Mouse (Mus musculus): ENCODE data around the gene AI837181. TPM values are rescaled to one million over a fixed set of nuclear protein-coding genes. Genes with fewer than 3 reads are reported as not detected.
A peak's percentile ranks its signal among the peaks of the same experiment; 100 is the strongest.

The AI837181 gene
- total and polyA plus RNA-seq, 3 experiments = 32.9 to 59.5 (median 32.9) TPM

GRCm38 (mm10) chr19:5408057-5409001, 16.6 kb upstream of the AI837181 start:
- DNase-seq = peak in 1 of 2 experiments; percentile 58
- WGBS = 25% methylated on average over 13 of the region's 13 CpGs
- peaks cover 4% of the 10 kb centered on the region; the same call in 1 of the 2 replicates for H3K36me3 ChIP-seq (ENCODE audit: control insufficient read depth, insufficient read depth, low read length)
- H3K79me2 ChIP-seq (replicated peaks; ENCODE audit: control insufficient read depth, insufficient read depth, low read length) = no peaks in the 10 kb centered on the region
- H3K27me3 ChIP-seq (ENCODE audit: control insufficient read depth, insufficient read depth, low read length) = no peaks in the 10 kb centered on the region
- H3K27ac ChIP-seq = peak overlapping the region; percentile 96
- H3K4me1 ChIP-seq (ENCODE audit: control insufficient read depth, insufficient read depth, low read length) = peaks cover 19% of the 10 kb centered on the region
- H3K9ac ChIP-seq (ENCODE audit: low read depth, low read length) = peak overlapping the region; percentile 12; the same call in 1 of the 2 replicates
- TF ChIP-seq EP300 (IDR thresholded peaks at IDR 0.05; ENCODE audit: insufficient read depth, low read depth, low read length) (peak; percentile 28; the same call in 1 of the 2 replicates), POLR2A (IDR thresholded peaks at IDR 0.05; ENCODE audit: insufficient read depth, low read depth, low read length) (peak; percentile 84), CTCF (IDR thresholded peaks at IDR 0.05) (no peak)
- intact Hi-C loops (cut with DNase I) = no loop called here
- H3K4me3 ChIP-seq = no peak overlapping the region

- TF ChIP-seq EP300 (IDR thresholded peaks at IDR 0.05; ENCODE audit: insufficient read depth, low read depth, low read length) (no peak), POLR2A (IDR thresholded peaks at IDR 0.05; ENCODE audit: insufficient read depth, low read depth, low read length) (peak; percentile 25; the same call in 1 of the 2 replicates)
- Histone ChIP-seq H3K27me3 (ENCODE audit: control insufficient read depth, insufficient read depth, low read length) (no peaks in the 10 kb centered on the region), H3K9ac (ENCODE audit: low read depth, low read length) (peak overlapping the region; percentile 12; the same call in 1 of the 2 replicates), H3K4me3 (no peak overlapping the region), H3K4me1 (ENCODE audit: control insufficient read depth, insufficient read depth, low read length) (peaks cover 21% of the 10 kb centered on the region), H3K79me2 (replicated peaks; ENCODE audit: control insufficient read depth, insufficient read depth, low read length) (no peaks in the 10 kb centered on the region), H3K27ac (peak overlapping the region; percentile 96), H3K36me3 (ENCODE audit: control insufficient read depth, insufficient read depth, low read length) (peaks cover 4% of the 10 kb centered on the region; the same call in 1 of the 2 replicates)
- intact Hi-C loops (cut with DNase I) = no loop called here
- WGBS = 45% methylated on average over 5 of the region's 5 CpGs
- peak; percentile 55 to 67 for DNase-seq
Measured at GRCm38 (mm10) chr19:5409068-5409467, 15.9 kb upstream of the AI837181 start.

DNA sequence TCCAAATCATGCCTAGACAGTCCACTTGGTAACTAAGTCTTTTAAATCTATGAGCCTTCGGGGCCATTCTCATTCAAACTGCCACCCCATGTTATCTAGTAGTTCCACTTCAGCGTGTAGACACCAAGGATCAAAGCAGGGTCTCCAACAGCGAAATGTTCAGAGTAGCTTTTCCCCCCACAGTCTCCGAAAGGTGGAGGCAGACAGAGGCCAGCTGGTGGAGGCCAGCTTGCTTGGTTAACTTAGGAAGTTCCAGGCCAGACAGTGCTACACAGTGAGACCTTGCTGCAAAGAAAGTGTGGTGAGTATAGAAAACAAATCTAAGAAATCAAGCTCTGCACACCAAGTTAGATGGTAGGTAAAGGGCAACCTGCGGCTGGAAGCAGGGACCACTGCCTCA, 14.3 kb upstream of the AI837181 start:
- WGBS = 91% methylated on average over 5 of the region's 5 CpGs
- Histone ChIP-seq H3K27me3 (ENCODE audit: control insufficient read depth, insufficient read depth, low read length) (no peaks in the 10 kb centered on the region), H3K9ac (ENCODE audit: low read depth, low read length) (no peak overlapping the region), H3K79me2 (replicated peaks; ENCODE audit: control insufficient read depth, insufficient read depth, low read length) (no peaks in the 10 kb centered on the region), H3K27ac (no peak overlapping the region), H3K4me1 (ENCODE audit: control insufficient read depth, insufficient read depth, low read length) (peaks cover 27% of the 10 kb centered on the region), H3K4me3 (no peak overlapping the region), H3K36me3 (ENCODE audit: control insufficient read depth, insufficient read depth, low read length) (peaks cover 4% of the 10 kb centered on the region; the same call in 1 of the 2 replicates)
- TF ChIP-seq EP300 (IDR thresholded peaks at IDR 0.05; ENCODE audit: insufficient read depth, low read depth, low read length) = no peak
- TF ChIP-seq POLR2A (IDR thresholded peaks at IDR 0.05; ENCODE audit: insufficient read depth, low read depth, low read length) = no peak
- no peak for TF ChIP-seq CTCF (IDR thresholded peaks at IDR 0.05)
- intact Hi-C loops (cut with DNase I) = no loop called here
- no peak for DNase-seq

DNA sequence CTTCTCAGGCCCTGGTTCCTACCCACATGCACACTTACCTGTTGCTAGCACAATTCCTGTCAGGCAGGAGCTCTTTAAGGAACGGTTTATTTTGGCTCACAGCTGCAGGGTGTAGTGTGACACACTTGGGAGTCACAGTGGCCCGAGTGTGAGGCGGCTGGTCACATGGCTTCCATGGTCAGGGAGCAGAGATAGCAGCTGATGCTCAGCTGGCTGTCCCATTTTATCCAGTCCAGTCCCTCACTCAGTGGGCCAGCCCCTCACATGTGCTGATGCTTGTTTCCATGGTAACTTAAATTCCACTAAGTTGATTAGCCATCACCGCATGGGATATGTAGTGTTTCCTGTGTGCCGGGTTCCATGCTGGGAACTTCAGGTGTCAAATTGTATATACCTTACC, 13.0 kb upstream of the AI837181 start:
- Histone ChIP-seq H3K4me1 (ENCODE audit: control insufficient read depth, insufficient read depth, low read length) (peaks cover 27% of the 10 kb centered on the region), H3K9ac (ENCODE audit: low read depth, low read length) (0 out of 2 replicates have a peak overlapping the region, but pooled peaks have one; percentile 1), H3K27me3 (ENCODE audit: control insufficient read depth, insufficient read depth, low read length) (no peaks in the 10 kb centered on the region), H3K79me2 (replicated peaks; ENCODE audit: control insufficient read depth, insufficient read depth, low read length) (no peaks in the 10 kb centered on the region), H3K36me3 (ENCODE audit: control insufficient read depth, insufficient read depth, low read length) (peaks cover 4% of the 10 kb centered on the region; the same call in 1 of the 2 replicates), H3K27ac (peak overlapping the region; percentile 53), H3K4me3 (no peak overlapping the region)
- intact Hi-C loops (cut with DNase I) = no loop called here
- no peak for TF ChIP-seq CTCF (IDR thresholded peaks at IDR 0.05)
- TF ChIP-seq EP300 (IDR thresholded peaks at IDR 0.05; ENCODE audit: insufficient read depth, low read depth, low read length) = 0 out of 2 replicates have a peak, but pooled peaks have one; percentile 7
- WGBS = 42% methylated on average over 5 of the region's 5 CpGs
- peak in 1 of 2 experiments; percentile 48 for DNase-seq

GRCm38 (mm10) chr19:5413840-5414239, 11.1 kb upstream of the AI837181 start:
- intact Hi-C loops (cut with DNase I) = no loop called here
- H3K4me3 ChIP-seq = no peak overlapping the region
- TF ChIP-seq EP300 (IDR thresholded peaks at IDR 0.05; ENCODE audit: insufficient read depth, low read depth, low read length) = no peak
- TF ChIP-seq POLR2A (IDR thresholded peaks at IDR 0.05; ENCODE audit: insufficient read depth, low read depth, low read length) = no peak
- no peak for TF ChIP-seq CTCF (IDR thresholded peaks at IDR 0.05)
- H3K79me2 ChIP-seq (replicated peaks; ENCODE audit: control insufficient read depth, insufficient read depth, low read length) = no peaks in the 10 kb centered on the region
- no peak for DNase-seq
- H3K4me1 ChIP-seq (ENCODE audit: control insufficient read depth, insufficient read depth, low read length) = peaks cover 21% of the 10 kb centered on the region
- peak overlapping the region; percentile 89 for H3K27ac ChIP-seq
- WGBS = 77% methylated on average over 4 of the region's 4 CpGs
- H3K27me3 ChIP-seq (ENCODE audit: control insufficient read depth, insufficient read depth, low read length) = no peaks in the 10 kb centered on the region
- peaks cover 11% of the 10 kb centered on the region; the same call in 1 of the 2 replicates for H3K36me3 ChIP-seq (ENCODE audit: control insufficient read depth, insufficient read depth, low read length)
- no peak overlapping the region for H3K9ac ChIP-seq (ENCODE audit: low read depth, low read length)
